Mouse (Mus musculus): Measurements from ENCODE around the gene Csf2ra.
A peak's percentile ranks its signal among the peaks of the same experiment; 100 is the strongest.
"Not testable (repeated sequence)": the region's sequence is repeated elsewhere in the genome, so short reads cannot be mapped to it uniquely, and the experiment has no call there.

Csf2ra gene

GRCm38 (mm10) chr19:61227941-61228701 is at the start of gene Csf2ra:
TSS of gene Csf2ra (minus strand) at chr19:61228429.
- peak; percentile 18 for DNase-seq

- DNase-seq = no peak
These were observed 47.2 kb upstream of the Csf2ra start for GRCm38 (mm10) chr19:61275446-61275845.

DNA sequence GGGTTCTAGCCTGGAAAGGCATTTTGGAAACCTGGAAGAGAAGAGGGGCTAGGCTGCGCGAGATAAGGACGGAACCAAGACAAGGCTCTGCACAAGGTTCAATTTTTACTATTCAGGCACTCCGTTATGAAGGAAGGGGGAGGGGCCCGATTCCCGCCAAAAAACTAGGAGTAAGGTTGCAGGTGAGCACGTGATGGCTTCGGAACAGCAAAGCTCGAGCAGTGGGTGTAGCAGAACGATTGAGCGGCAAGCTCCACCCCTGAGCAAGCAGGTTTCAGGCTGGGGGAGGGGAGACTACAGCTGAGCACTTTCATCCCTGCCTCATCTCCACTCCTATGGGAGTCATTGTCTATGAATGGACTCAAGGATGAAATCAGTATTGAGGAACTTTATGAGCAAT is 40.9 kb upstream of the Csf2ra start:
- not testable (repeated sequence) for DNase-seq

DNA sequence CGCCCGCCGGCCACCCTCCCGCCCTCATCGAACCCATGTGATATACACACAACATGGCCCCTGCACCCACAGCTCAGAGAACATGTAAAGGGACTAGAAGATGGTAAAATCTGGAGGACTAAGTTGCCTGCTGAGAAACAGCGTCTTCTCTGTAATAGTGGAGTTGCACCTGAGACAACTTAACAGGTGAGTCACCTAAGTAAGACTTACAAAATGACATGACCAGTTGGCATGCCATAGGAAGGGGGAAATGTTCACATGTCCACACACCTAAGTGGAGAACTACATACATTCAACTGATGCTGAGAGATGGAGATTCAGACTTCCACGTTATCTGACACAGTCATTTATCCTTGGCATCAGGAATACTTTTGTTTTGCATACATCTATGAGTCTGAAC is 38.9 kb upstream of the Csf2ra start:
- no peak for DNase-seq

- peak; percentile 7 for DNase-seq
These were observed 38.4 kb upstream of the Csf2ra start for GRCm38 (mm10) chr19:61266651-61267050.

- peak; percentile 28 for DNase-seq
These were observed 38.0 kb upstream of the Csf2ra start for GRCm38 (mm10) chr19:61266246-61266615.

DNA sequence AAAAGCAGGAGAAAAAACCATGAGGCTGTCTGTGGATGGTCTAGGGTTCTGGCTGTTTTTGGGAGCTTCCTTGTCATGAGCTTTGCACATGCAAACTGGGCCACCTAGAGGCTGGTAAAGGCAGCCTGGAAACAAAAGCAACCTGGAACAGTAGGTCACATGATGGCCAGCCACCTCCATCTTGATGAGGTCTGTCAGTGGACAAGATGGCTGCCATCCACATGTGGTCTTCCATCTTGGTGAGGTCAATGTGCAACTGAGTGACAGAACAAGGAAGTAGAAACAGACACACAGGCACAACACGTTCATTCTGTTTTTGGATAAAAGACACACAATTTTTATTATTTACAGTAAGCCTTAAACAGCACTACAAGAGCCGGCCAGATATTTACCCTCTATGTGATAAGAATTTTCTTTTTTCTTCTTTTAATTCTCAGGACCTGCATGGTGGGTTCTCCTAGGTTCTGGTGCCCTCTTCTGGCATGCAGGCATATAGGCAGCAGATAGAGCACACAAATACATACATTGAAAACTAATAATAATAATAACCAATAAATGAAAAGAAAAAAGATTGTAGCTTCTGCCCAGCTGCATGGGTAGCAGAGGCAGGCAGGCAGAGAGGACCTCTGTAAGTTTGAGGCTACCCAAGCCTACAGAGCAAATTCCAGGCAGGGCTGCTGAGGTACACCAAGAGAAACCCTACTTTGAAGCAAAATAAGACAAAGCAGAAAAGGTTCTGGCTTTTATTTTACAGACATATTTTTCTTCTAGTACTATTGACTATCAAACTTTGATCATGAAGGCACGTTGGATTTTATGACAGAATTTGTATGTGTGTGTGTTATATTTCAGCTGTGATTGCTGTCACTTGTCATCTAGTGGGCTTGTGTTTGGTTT is 37.4 kb upstream of the Csf2ra start:
- peak; percentile 81 for DNase-seq

DNA sequence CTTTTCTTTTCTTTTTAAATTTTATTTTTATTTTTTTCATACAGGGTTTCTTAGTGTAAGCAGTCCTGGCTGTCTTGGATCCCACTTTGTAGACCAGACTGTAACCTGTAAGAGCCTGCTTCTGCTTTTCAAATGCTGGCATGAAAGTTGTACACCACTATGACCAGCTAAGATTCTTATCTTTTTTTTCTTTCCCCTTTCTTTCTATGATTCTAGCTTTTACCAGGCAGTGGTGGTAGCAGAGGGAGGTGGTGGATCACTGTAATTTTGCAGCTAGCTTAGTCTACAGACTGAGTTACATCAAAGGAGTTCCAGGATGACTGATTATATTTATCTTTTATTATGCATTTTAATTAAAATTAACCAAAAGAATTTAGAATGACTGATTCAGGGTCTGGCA is 36.7 kb upstream of the Csf2ra start:
- no peak for DNase-seq

DNA sequence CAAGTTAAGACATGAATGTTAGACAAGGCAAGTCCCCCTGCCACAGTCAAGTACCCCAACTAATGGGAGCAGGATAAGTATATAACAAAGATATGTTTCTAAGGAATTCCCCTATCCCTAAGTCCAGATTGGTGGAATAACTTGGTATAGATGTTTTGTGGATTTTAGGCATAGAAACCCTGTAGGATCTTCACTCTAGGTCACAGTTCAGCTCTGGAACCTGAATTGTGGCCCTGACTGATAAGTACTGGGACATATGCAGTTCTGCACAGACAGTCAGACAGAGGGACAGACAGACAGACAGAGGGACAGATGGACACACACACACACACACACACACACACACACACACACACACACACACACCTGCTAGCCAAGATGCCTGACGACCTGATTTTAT is 36.0 kb upstream of the Csf2ra start:
- no peak for DNase-seq

GRCm38 (mm10) chr19:61261241-61261640 is 33.0 kb upstream of the Csf2ra start:
- DNase-seq = no peak

DNA sequence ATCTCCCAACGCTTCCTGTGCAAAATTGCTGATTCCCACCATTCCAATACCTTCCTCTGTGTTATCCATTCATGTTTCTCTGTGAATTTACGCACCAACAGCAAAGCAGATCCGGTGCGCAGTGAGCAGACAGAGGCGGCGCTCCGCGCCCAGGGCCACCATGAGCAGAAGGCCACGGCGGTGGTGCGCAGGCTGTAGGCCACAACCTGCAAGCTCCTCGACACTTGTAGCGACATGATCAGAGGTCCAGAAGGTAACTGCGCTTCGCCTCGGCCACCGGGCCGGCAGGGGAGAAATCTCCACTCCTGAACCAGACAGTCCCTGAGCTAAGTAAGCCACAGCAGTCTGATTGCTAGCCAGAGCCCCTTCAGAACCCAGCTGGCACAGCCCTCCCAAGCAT is 29.5 kb upstream of the Csf2ra start:
- no peak for DNase-seq

DNA sequence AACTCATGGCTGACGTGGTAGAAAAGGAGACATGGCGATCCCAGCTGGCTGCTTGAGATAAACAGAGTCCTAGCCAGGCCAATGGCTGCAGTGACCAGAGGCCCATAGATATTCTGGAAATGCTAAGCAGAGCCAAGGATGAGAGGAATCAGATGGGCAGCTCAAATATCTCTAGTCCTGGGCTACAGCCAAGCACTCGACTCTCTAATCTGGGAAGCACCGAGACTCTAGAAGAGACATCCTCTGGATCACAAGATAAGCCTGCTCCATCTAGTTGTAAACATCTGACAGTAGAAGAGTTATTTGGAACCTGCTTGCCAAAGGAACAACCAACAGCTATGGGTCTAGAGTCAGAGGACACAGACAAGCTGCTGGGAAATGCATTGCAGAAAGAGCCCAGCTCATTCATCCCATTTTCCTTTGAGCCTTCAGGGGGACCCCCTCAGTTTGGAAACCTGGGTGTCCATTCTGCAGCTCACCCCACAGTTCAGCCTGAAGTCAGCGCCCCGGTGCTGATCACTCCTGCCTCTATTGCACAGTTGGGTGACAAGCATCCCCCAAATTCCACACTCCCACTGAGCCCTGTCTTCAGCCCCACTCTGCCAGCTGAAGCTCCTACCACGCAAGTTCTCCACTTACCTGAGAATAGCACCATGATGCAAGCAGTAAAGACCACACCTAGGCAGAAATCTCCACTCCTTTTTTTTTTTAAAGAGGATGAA is 28.1 kb upstream of the Csf2ra start:
- no peak for DNase-seq

DNA sequence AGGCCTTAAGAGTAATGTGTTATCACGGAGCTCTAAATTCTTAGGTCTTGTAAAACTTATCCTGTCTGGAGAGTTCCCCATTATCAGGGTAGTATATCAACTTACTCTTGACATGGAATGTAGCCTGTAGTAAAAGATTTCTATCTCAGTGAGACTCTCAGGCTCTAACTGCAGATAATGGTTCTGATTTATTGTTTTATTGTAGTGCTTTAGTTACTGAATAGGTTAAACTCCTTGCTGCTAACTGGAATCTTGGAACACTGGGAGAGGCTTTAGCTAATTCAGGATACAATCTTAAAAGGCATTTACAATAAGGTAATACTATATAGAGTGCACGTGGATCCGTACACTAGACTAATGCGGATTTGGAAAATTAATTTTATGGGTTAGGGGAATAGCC is 19.1 kb upstream of the Csf2ra start:
- not testable (repeated sequence) for DNase-seq

DNA sequence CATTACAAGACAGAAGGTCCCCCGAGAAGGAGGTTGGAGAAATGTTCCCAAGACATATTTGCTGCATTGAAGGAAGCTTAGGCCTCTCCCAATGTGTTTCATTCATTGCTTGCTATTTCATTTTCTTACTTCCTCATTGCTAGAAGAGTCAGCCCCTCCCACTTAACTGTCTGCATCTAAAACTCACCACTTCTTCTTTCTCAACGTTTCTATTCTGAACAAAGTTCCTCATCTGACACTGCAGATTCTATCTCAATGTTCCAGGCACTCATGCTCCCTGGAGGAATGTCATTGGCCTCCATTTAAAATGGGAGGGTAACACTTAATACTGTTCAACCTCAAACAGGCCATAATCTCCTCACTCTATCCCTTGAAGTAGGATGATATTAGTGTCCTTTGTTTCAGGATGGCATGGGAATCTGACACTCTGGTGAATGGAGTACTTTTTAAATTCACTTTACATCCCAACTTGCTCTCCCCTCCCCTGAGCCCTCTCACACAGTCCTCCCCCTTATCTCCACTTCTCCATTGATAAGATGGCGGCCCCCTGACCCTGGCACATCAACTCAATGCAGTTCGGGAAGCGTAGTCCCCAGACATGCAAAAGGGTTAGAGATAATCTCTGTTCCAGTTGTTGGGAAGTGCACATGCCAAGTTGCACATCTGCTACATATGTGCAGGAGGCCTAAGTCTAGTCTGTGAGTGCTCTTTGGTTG is 16.6 kb upstream of the Csf2ra start:
- DNase-seq = peak; percentile 11

DNA sequence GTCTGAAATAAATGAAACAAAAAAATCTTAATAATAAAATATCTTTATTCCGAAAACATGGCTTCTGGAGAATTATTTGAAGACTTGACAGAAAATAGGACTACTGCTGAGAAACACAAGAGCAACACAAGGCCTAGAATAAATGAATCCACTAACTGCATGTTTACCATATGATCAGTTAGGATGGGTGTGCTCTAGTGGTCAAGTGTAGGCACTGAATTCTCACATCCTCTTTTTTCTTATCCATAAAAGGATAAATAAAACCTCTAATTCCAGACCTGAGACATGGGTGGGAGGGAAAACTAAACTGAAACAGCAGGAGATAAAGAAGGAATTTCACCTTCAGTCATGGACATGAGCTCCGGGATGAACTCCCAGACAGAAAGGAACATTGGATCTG is 9.7 kb upstream of the Csf2ra start:
- DNase-seq = no peak

- DNase-seq = no peak
These were observed 6.3 kb upstream of the Csf2ra start for GRCm38 (mm10) chr19:61234532-61234931.

DNA sequence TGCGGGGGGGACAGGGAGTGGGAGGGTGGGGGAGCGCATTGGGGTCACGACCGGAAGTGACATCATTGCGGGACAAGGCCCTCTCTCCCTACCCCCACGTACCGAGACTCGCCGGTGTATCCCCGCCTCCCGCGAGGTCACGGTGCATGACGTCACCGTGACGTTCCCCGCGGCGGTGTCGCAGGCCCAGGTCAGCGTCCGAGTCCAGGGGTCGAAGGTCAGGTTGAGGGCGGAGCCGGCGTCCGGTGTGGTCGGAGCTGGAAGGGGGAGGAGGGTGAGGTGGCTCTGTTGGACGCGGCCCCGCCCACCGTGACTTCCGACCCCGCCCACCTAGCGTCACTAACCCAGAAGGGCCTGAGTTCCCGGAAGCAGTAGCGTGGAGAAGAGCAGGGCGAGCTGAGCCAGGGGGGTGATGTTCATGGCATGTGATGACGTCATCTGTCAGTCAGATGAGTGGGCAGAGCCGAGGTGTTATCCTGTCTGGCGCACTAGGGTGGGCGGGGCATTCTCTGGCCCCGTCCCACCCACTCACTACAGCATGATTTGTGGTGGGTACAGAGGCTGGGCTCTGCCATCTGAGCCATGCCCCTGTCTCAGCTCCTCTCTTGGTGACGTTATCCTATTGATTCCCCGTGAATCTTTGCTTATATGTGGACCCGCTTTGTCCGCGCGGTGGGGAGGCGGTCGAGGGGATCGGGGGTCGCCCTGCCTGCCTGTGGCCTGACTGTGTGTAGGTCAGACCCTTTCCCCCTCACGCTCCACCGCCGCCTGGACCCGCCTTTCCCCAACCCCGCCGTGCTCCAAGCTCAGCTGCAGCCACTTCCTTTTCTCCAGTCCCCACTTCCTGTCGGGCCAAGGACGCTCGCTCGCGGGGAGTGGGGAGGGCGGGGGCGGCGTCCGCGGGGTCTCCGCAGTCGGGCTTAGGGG is 1.0 kb downstream of the Csf2ra start:
- peak; percentile 82 for DNase-seq

DNA sequence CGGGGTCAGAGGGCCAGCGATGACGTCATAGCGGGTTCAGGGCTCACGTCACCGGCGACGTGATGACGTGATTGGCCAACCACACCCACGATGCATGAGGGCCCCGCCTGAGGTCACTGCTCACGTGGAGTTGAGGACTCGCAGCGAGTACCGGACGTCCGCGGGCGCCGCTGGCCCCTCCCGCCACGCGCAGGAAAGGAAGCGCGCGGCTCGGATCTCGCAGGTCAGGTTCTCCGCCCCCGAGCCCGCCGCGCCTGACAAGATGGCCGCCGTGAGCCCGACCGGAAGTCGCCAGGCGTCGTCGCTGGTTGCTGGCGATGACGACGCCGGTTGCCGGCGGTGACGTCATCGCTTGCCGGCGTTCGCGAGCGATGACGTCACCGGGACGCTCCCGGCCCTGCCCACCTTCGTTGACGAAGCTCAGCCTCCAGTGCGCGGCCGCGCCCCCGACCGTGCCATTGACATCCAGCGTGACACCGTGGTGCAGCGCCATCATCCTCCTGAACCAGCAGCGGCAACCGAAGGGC is 1.8 kb downstream of the Csf2ra start:
- DNase-seq = peak; percentile 69

DNA sequence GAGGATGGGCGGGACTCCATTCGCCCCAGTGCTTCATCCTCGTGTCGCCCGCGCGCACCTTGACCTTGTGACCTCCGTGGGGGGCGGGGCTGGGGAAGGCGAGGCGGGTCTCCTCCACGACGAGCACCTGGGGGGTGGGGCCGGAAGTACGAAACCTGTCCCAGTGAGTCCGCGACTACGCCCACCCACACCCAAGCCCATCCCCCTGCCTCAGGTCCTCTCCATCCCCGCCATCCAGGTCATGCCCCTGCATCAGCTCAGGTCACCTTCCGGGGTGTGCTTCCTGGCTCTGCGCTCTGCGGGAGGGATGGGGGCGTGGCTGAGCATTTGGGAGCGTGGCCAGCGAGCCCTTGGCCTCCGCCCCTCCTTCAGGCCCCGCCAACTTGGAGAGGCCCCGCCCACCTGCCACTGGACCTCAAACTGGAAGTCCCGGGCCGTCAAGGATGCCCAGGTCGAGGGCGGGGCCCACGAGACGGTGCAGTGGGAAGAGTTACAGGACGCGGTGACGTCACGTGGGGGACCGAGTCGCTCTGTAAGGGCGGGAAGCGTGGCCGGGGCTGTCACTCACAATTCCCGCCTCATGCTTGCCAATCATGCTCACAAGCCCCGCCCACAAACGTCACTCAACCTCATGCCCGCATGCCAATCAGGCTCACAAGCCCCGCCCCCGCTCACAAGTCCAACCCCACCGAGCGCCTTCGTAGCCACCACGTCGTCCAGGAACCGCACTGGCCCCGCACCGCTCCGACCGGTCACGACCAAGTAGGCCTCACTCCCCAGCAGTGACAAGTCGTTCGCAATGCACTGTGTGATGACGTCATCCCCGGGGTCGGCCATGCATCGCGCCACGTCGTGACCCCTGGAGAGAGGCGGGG is 2.5 kb downstream of the Csf2ra start:
- no peak for DNase-seq

All from kidney, adult 9 months (tissue).